Mouse (Mus musculus) forebrain, embryonic 13.5 days (tissue): ENCODE data around the gene Mrpl34. TPM values are rescaled to one million over a fixed set of nuclear protein-coding genes. Genes with fewer than 3 reads are reported as not detected.

ENCODE experiments used
- ATAC-seq: fragments of 200-750 bp; cut with Nextera tagmentation; 2 replicates; pipeline ENCODE4 v1.8.0; 2017
- H3K27ac ChIP-seq: fragments of 300-500 bp; sonication (generic); 2 replicates; pipeline ENCODE4 v1.5.1; 2015; ENCODE audit warnings: inconsistent platforms, mild to moderate bottlenecking, moderate library complexity
- H3K27me3 ChIP-seq: fragments of 300-500 bp; sonication (generic); 2 replicates; pipeline ENCODE4 v1.6.1; 2015; ENCODE audit warnings: mild to moderate bottlenecking, inconsistent platforms
- H3K36me3 ChIP-seq: fragments of 300-500 bp; sonication (generic); 2 replicates; pipeline ENCODE4 v1.6.1; 2015; ENCODE audit warnings: mild to moderate bottlenecking, inconsistent platforms; ENCODE audit not compliant: poor library complexity, severe bottlenecking
- H3K4me1 ChIP-seq: fragments of 300-500 bp; sonication (generic); 2 replicates; pipeline ENCODE4 v1.6.1; 2015; ENCODE audit warnings: inconsistent platforms
- H3K4me2 ChIP-seq: fragments of 300-500 bp; sonication (generic); 2 replicates; pipeline ENCODE4 v1.6.1; 2015; ENCODE audit warnings: inconsistent platforms, mild to moderate bottlenecking, moderate library complexity
- H3K4me3 ChIP-seq: fragments of 300-500 bp; sonication (generic); 2 replicates; pipeline ENCODE4 v1.5.1; 2015; ENCODE audit warnings: mild to moderate bottlenecking, inconsistent platforms
- H3K9ac ChIP-seq: fragments of 300-500 bp; sonication (generic); 2 replicates; pipeline ENCODE4 v1.6.1; 2015; ENCODE audit warnings: mild to moderate bottlenecking, inconsistent platforms
- H3K9me3 ChIP-seq: fragments of 300-500 bp; sonication (generic); replicated peaks from 2 replicates; pipeline ENCODE4 v1.6.1; 2016; ENCODE audit warnings: inconsistent platforms
- WGBS: fragments of 180-500 bp; shearing (Covaris S2); methylation state at CpG from one replicate; pipeline ENCODE4 v1.1.7; 2015; 5-methylcytosine and 5-hydroxymethylcytosine counted together
- polyA plus RNA-seq: library from polyadenylated mRNA; unstranded; fragments of >200 nt; fragmentation: Nextera tagmentation; extraction: Ambion mirVana; gene quantifications from 2 replicates; pipeline ENCODE4 v1.2.1, GENCODE M21; 2015

Mrpl34 gene
- polyA plus RNA-seq, 1 experiment from 2014 or later, result 245 TPM

GRCm38 (mm10) chr8:71470146-71470912 lies 5.6 kb downstream of the Mrpl34 start:
- H3K27me3 ChIP-seq, result no peaks in the 10 kb centered on the region
- no peaks in the 10 kb centered on the region for H3K9me3 ChIP-seq
- WGBS, result 78% methylated on average over 3 of the region's 3 CpGs
- peak overlapping the region; percentile 82 for H3K9ac ChIP-seq
- peak overlapping the region; percentile 75 for H3K4me3 ChIP-seq
- peak overlapping the region; percentile 93 for H3K4me2 ChIP-seq
- peaks cover 52% of the 10 kb centered on the region for H3K36me3 ChIP-seq
- peaks cover 22% of the 10 kb centered on the region for H3K4me1 ChIP-seq
- no peak for ATAC-seq
- H3K27ac ChIP-seq, result no peak overlapping the region

GRCm38 (mm10) chr8:71470913-71471255 lies 6.1 kb downstream of the Mrpl34 start:
- 84% methylated on average over 5 of the region's 5 CpGs for WGBS
- no peak for ATAC-seq
- Histone ChIP-seq H3K4me3 (peak overlapping the region; percentile 75; the same call in 1 of the 2 replicates), H3K27me3 (no peaks in the 10 kb centered on the region), H3K27ac (no peak overlapping the region), H3K4me2 (peak overlapping the region; percentile 93; the same call in 1 of the 2 replicates), H3K36me3 (peaks cover 56% of the 10 kb centered on the region), H3K9me3 (no peaks in the 10 kb centered on the region), H3K9ac (peak overlapping the region; percentile 82; the same call in 1 of the 2 replicates), H3K4me1 (peaks cover 20% of the 10 kb centered on the region)

- Histone ChIP-seq H3K9me3 (no peaks in the 10 kb centered on the region), H3K4me3 (no peak overlapping the region), H3K36me3 (peaks cover 56% of the 10 kb centered on the region), H3K27me3 (no peaks in the 10 kb centered on the region), H3K4me1 (peaks cover 24% of the 10 kb centered on the region), H3K27ac (no peak overlapping the region), H3K4me2 (no peak overlapping the region), H3K9ac (no peak overlapping the region)
- ATAC-seq, result no peak
- WGBS, result 94% methylated on average over 17 of the region's 17 CpGs
Measured at GRCm38 (mm10) chr8:71471861-71472260, 7.1 kb downstream of the Mrpl34 start.

GRCm38 (mm10) chr8:71472601-71473386 lies 8.0 kb downstream of the Mrpl34 start:
- H3K4me3 ChIP-seq, result no peak overlapping the region
- H3K9me3 ChIP-seq, result no peaks in the 10 kb centered on the region
- peaks cover 59% of the 10 kb centered on the region for H3K36me3 ChIP-seq
- no peak overlapping the region for H3K9ac ChIP-seq
- H3K27me3 ChIP-seq, result no peaks in the 10 kb centered on the region
- no peak for ATAC-seq
- WGBS, result 89% methylated on average over 8 of the region's 8 CpGs
- no peak overlapping the region for H3K4me2 ChIP-seq
- H3K4me1 ChIP-seq, result peaks cover 33% of the 10 kb centered on the region
- H3K27ac ChIP-seq, result no peak overlapping the region

- peaks cover 34% of the 10 kb centered on the region for H3K4me1 ChIP-seq
- H3K4me3 ChIP-seq, result no peak overlapping the region
- no peak overlapping the region for H3K27ac ChIP-seq
- H3K4me2 ChIP-seq, result no peak overlapping the region
- no peak overlapping the region for H3K9ac ChIP-seq
- H3K27me3 ChIP-seq, result no peaks in the 10 kb centered on the region
- peaks cover 72% of the 10 kb centered on the region for H3K36me3 ChIP-seq
- no peak for ATAC-seq
- H3K9me3 ChIP-seq, result no peaks in the 10 kb centered on the region
- WGBS, result 94% methylated on average over 18 of the region's 18 CpGs
Measured at GRCm38 (mm10) chr8:71474344-71474743, 9.6 kb downstream of the Mrpl34 start.

GRCm38 (mm10) chr8:71474785-71475701 lies 10.3 kb downstream of the Mrpl34 start:
- 92% methylated on average over 25 of the region's 25 CpGs for WGBS
- Histone ChIP-seq H3K27me3 (no peaks in the 10 kb centered on the region), H3K4me1 (peaks cover 29% of the 10 kb centered on the region), H3K4me2 (peak overlapping the region; percentile 87; the same call in 1 of the 2 replicates), H3K36me3 (peaks cover 79% of the 10 kb centered on the region), H3K27ac (no peak overlapping the region), H3K9me3 (no peaks in the 10 kb centered on the region), H3K4me3 (no peak overlapping the region), H3K9ac (no peak overlapping the region; the same call in 1 of the 2 replicates)
- peak; percentile 0; the same call in 1 of the 2 replicates for ATAC-seq

- Histone ChIP-seq H3K27me3 (no peaks in the 10 kb centered on the region), H3K9ac (peak overlapping the region; percentile 78), H3K36me3 (peaks cover 81% of the 10 kb centered on the region), H3K4me1 (peaks cover 23% of the 10 kb centered on the region), H3K27ac (peak overlapping the region; percentile 89), H3K9me3 (no peaks in the 10 kb centered on the region), H3K4me2 (peak overlapping the region; percentile 87), H3K4me3 (peak overlapping the region; percentile 54)
- WGBS, result 21% methylated on average over 4 of the region's 4 CpGs
- ATAC-seq, result peak; percentile 12; the same call in 1 of the 2 replicates
Measured at GRCm38 (mm10) chr8:71475702-71476075, 10.9 kb downstream of the Mrpl34 start.

- Histone ChIP-seq H3K4me2 (peak overlapping the region; percentile 87), H3K4me1 (peaks cover 21% of the 10 kb centered on the region), H3K9me3 (no peaks in the 10 kb centered on the region), H3K27me3 (no peaks in the 10 kb centered on the region), H3K27ac (peak overlapping the region; percentile 89), H3K9ac (peak overlapping the region; percentile 78), H3K4me3 (peak overlapping the region; percentile 54), H3K36me3 (peaks cover 81% of the 10 kb centered on the region)
- under 1% methylated on average over 86 of the region's 121 CpGs for WGBS
- ATAC-seq, result peak; percentile 73
Measured at GRCm38 (mm10) chr8:71476099-71476940, 11.6 kb downstream of the Mrpl34 start.

- Histone ChIP-seq H3K4me2 (peak overlapping the region; percentile 87), H3K4me3 (peak overlapping the region; percentile 54), H3K27me3 (no peaks in the 10 kb centered on the region), H3K9ac (peak overlapping the region; percentile 78), H3K27ac (peak overlapping the region; percentile 89), H3K36me3 (peaks cover 81% of the 10 kb centered on the region), H3K4me1 (peaks cover 21% of the 10 kb centered on the region), H3K9me3 (no peaks in the 10 kb centered on the region)
- ATAC-seq, result 0 out of 2 replicates have a peak, but pooled peaks have one; percentile 9
- WGBS, result 37% methylated on average over 14 of the region's 14 CpGs
Measured at GRCm38 (mm10) chr8:71477196-71477845, 12.6 kb downstream of the Mrpl34 start.

- WGBS, result 94% methylated on average over 11 of the region's 11 CpGs
- Histone ChIP-seq H3K9ac (no peak overlapping the region), H3K4me2 (no peak overlapping the region), H3K4me1 (peaks cover 29% of the 10 kb centered on the region), H3K27ac (no peak overlapping the region), H3K27me3 (no peaks in the 10 kb centered on the region), H3K4me3 (no peak overlapping the region), H3K36me3 (peaks cover 80% of the 10 kb centered on the region), H3K9me3 (no peaks in the 10 kb centered on the region)
- ATAC-seq, result no peak
Measured at GRCm38 (mm10) chr8:71478943-71479342, 14.2 kb downstream of the Mrpl34 start.
